ENCODE assay signal across 9 mouse cellular contexts in the genomic region with DNA sequence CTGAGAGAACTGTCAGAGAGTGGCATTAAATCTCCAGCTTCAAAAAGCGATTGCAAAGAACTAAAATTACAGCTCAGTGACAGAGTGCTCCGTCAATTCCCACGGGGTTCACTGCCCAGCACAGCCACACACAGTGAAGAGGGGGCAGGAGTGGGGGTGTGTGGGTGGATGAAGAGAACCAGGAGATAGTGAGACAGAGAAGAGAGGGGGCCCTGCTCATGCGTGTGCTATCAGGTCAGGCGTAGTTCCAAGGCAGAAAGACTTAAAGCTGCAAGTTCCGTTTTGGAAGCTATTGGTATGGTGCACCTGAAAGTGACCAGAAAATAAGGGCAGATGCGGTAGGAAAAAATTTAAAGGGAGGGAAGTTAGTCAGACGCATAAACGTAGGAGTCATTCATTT. TPM values are rescaled to one million over a fixed set of nuclear protein-coding genes. Genes with fewer than 3 reads are reported as not detected.
DNase-seq lines count a peak whose midpoint lies in the region; ATAC-seq and TF ChIP-seq lines count a peak whose summit lies in the region.
"Had no signal": no experiment of that assay in that cellular context is flagged by ENCODE, and none has a peak within 500 bp of the region (broad histone marks: within the 10 kb centered on the region; RNA-seq: fewer than 3 reads in every experiment).

No protein-coding gene starts in this region.

- no peak for ATAC-seq in hindbrain, embryonic 12.5 days (ENCODE audit: low FRiP score)

- TF ChIP-seq EP300 in MEL (IDR thresholded peaks at IDR 0.05; ENCODE audit: low read depth in 1 of 2, low read length in 2 of 2): peak in 1 of 2 experiments; percentile 41; a peak in 1 of 4 replicates

- peaks cover 28% of the 10 kb centered on the region for H3K4me1 ChIP-seq in heart, embryonic 10.5 days
- H3K4me1 ChIP-seq in MEL (ENCODE audit: control insufficient read depth in 1 of 2, insufficient read depth in 2 of 2, low read length in 2 of 2): peaks cover 4 to 18% of the 10 kb centered on the region in 2 experiments
- H3K4me1 ChIP-seq in hindbrain, embryonic 12.5 days: peaks cover 6% of the 10 kb centered on the region
- H3K4me1 ChIP-seq in midbrain, embryonic 10.5 days: peaks cover 17% of the 10 kb centered on the region

- peak overlapping the region; percentile 99 for H3K4me3 ChIP-seq in heart, embryonic 10.5 days
- H3K4me3 ChIP-seq in MEL (ENCODE audit: control insufficient read depth in 1 of 2, insufficient read depth in 1 of 2, low read depth in 2 of 2, low read length in 2 of 2): peak overlapping the region; percentile 92 to 93
- peak overlapping the region; percentile 96 for H3K4me3 ChIP-seq in hindbrain, embryonic 12.5 days
- H3K4me3 ChIP-seq in midbrain, embryonic 10.5 days: peak overlapping the region; percentile 97

- TF ChIP-seq CTCF in MEL (IDR thresholded peaks at IDR 0.05 in 2 of 3, conservative IDR thresholded peaks at IDR 0.05 in 1 of 3; ENCODE audit: control insufficient read depth in 1 of 3, insufficient read depth in 1 of 3, low read depth in 2 of 3, low read length in 3 of 3, poor library complexity in 1 of 3, severe bottlenecking in 1 of 3): no peak

- TF ChIP-seq POLR2A in MEL (IDR thresholded peaks at IDR 0.05; ENCODE audit: control insufficient read depth in 1 of 2, insufficient read depth in 1 of 2, low read depth in 1 of 2, low read length in 2 of 2, poor library complexity in 1 of 2): no peak

- 0 out of 2 replicates have a peak overlapping the region, but pooled peaks have one; percentile 97 for H3K27ac ChIP-seq in heart, embryonic 10.5 days
- peak overlapping the region; percentile 43 for H3K27ac ChIP-seq in MEL (ENCODE audit: control insufficient read depth, low read depth, low read length)
- H3K27ac ChIP-seq in hindbrain, embryonic 12.5 days: no peak overlapping the region
- H3K27ac ChIP-seq in midbrain, embryonic 10.5 days (replicated peaks): no peak overlapping the region

- TF ChIP-seq RAD21 in MEL (IDR thresholded peaks at IDR 0.05; ENCODE audit: low read depth, low read length): no peak

- peaks cover 26% of the 10 kb centered on the region for H3K79me2 ChIP-seq in MEL (ENCODE audit: control insufficient read depth, insufficient read depth, low read length, poor library complexity)

- peak overlapping the region; percentile 94 for H3K9ac ChIP-seq in MEL (ENCODE audit: control insufficient read depth, low read depth, low read length, poor library complexity, severe bottlenecking)
- H3K9ac ChIP-seq in hindbrain, embryonic 12.5 days: no peak overlapping the region

- no peaks in the 10 kb centered on the region for H3K9me3 ChIP-seq in heart, embryonic 10.5 days
- no peaks in the 10 kb centered on the region for H3K9me3 ChIP-seq in MEL (replicated peaks; ENCODE audit: insufficient read depth, low read length)
- H3K9me3 ChIP-seq in hindbrain, embryonic 12.5 days (replicated peaks): no peaks in the 10 kb centered on the region
- no peaks in the 10 kb centered on the region for H3K9me3 ChIP-seq in midbrain, embryonic 10.5 days (replicated peaks)

- WGBS in heart, embryonic 10.5 days: 40% methylated on average over 9 of the region's 9 CpGs
- WGBS in hindbrain, embryonic 12.5 days: 50% methylated on average over 9 of the region's 9 CpGs
- 63% methylated on average over 9 of the region's 9 CpGs for WGBS in midbrain, embryonic 10.5 days

- H3K4me2 ChIP-seq in hindbrain, embryonic 12.5 days (replicated peaks): peak overlapping the region; percentile 73

- peaks cover 2% of the 10 kb centered on the region; the same call in 1 of the 2 replicates for H3K36me3 ChIP-seq in heart, embryonic 10.5 days
- H3K36me3 ChIP-seq in MEL (ENCODE audit: control insufficient read depth in 1 of 2, insufficient read depth in 2 of 2, low read length in 2 of 2): peaks cover 6 to 18% of the 10 kb centered on the region in 2 experiments; a peak in 3 of 4 replicates
- H3K36me3 ChIP-seq in hindbrain, embryonic 12.5 days: no peaks in the 10 kb centered on the region
- H3K36me3 ChIP-seq in midbrain, embryonic 10.5 days: no peaks in the 10 kb centered on the region

- no peaks in the 10 kb centered on the region for H3K27me3 ChIP-seq in heart, embryonic 10.5 days (ENCODE audit: insufficient read depth, poor library complexity, severe bottlenecking)
- H3K27me3 ChIP-seq in MEL (ENCODE audit: control insufficient read depth in 1 of 2, insufficient read depth in 2 of 2, low read length in 2 of 2): no peaks in the 10 kb centered on the region
- peaks cover 11% of the 10 kb centered on the region; the same call in 1 of the 2 replicates for H3K27me3 ChIP-seq in hindbrain, embryonic 12.5 days
- H3K27me3 ChIP-seq in midbrain, embryonic 10.5 days (ENCODE audit: low read depth, poor library complexity, severe bottlenecking): peaks cover 17% of the 10 kb centered on the region

- DNase-seq in heart, embryonic 10.5 days (ENCODE audit: low spot score): no peak
- no peak for DNase-seq in heart, adult 18-20 months
- peak; percentile 71 for DNase-seq in MEL (ENCODE audit: low read depth, low spot score)
- DNase-seq in midbrain, embryonic 10.5 days (ENCODE audit: low spot score): no peak
- DNase-seq in thymus, postnatal 10 days (ENCODE audit: low spot score in 2 of 2): no peak
- no peak for DNase-seq in left cerebral cortex, adult 11 months (ENCODE audit: low spot score)
- no peak for DNase-seq in adipocyte (ENCODE audit: low spot score)

TF ChIP-seq in MEL, 35 proteins besides CTCF, POLR2A, EP300 and RAD21:
- TF ChIP-seq BHLHE40 (IDR thresholded peaks at IDR 0.05; ENCODE audit: borderline replicate concordance, low read depth, low read length) (0 out of 2 replicates have a peak, but pooled peaks have one; percentile 4), MAZ (IDR thresholded peaks at IDR 0.05; ENCODE audit: low read depth, low read length) (peak; percentile 73), ETS1 (IDR thresholded peaks at IDR 0.05; ENCODE audit: low read depth, low read length) (peak; percentile 18; the same call in 1 of the 2 replicates), CHD1 (IDR thresholded peaks at IDR 0.05; ENCODE audit: low read depth, low read length) (no peak), TBP (IDR thresholded peaks at IDR 0.05; ENCODE audit: low read depth, low read length) (0 out of 2 replicates have a peak, but pooled peaks have one; percentile 26), NRF1 (IDR thresholded peaks at IDR 0.05; ENCODE audit: insufficient read depth, low read depth, low read length, poor library complexity, severe bottlenecking) (peak; percentile 66), MEF2A (IDR thresholded peaks at IDR 0.05; ENCODE audit: extremely low read depth, insufficient replicate concordance, low read depth, low read length, poor library complexity, severe bottlenecking) (no peak), GATA1 (IDR thresholded peaks at IDR 0.05; ENCODE audit: low read depth, low read length) (0 out of 2 replicates have a peak, but pooled peaks have one; percentile 15), HCFC1 (IDR thresholded peaks at IDR 0.05; ENCODE audit: low read depth, low read length) (0 out of 2 replicates have a peak, but pooled peaks have one; percentile 6), GABPA (IDR thresholded peaks at IDR 0.05; ENCODE audit: low read depth, low read length) (no peak), KAT2A (conservative IDR thresholded peaks at IDR 0.05; ENCODE audit: low read depth, low read length) (no peak), E2F4 (IDR thresholded peaks at IDR 0.05; ENCODE audit: borderline replicate concordance, low read depth, low read length) (no peak), CHD2 (IDR thresholded peaks at IDR 0.05; ENCODE audit: low read length) (no peak)

RNA-seq across cellular contexts. Expression of gene Slc35a3, which starts 1.7 kb away (rescaled TPM):
- 12.0 and 14.2 TPM in 2 replicates for polyA plus RNA-seq in heart, embryonic 10.5 days (2016; fragmentation: Nextera tagmentation; extraction: Ambion mirVana)
- 10 to 100 TPM; 10.7 to 11.1 TPM for total RNA-seq in heart, adult 18-20 months (2021)
- total RNA-seq in MEL (2012; rRNA removed): 16.7 and 20.3 TPM in 2 replicates
- polyA plus RNA-seq in MEL (2012; ENCODE audit: insufficient read depth in 1 of 2, insufficient read length in 2 of 2, low read depth in 1 of 2, low replicate concordance in 2 of 2, missing spikeins in 1 of 2): 10 to 100 TPM in 1 of 2 experiments, not detected in 1; 19.2 TPM
- polyA plus RNA-seq in hindbrain, embryonic 12.5 days (2016; fragmentation: Nextera tagmentation; extraction: Ambion mirVana): 9.3 and 10.7 TPM in 2 replicates
- 7.3 and 8.3 TPM in 2 replicates for polyA plus RNA-seq in midbrain, embryonic 10.5 days (2016; fragmentation: Nextera tagmentation; extraction: Ambion mirVana)

RNA-seq across cellular contexts. Expression of gene Gm43191, which starts 29.9 kb away (rescaled TPM):
- polyA plus RNA-seq in heart, embryonic 10.5 days (2016; fragmentation: Nextera tagmentation; extraction: Ambion mirVana): 0.59 TPM in 1 of 2 replicates, not detected in the other
- not detected for total RNA-seq in heart, adult 18-20 months (2021)
- total RNA-seq in MEL (2012; rRNA removed): 0.39 and 1.0 TPM in 2 replicates
- polyA plus RNA-seq in MEL (2012; ENCODE audit: insufficient read depth in 1 of 2, insufficient read length in 2 of 2, low read depth in 1 of 2, low replicate concordance in 2 of 2, missing spikeins in 1 of 2): not detected
- polyA plus RNA-seq in hindbrain, embryonic 12.5 days (2016; fragmentation: Nextera tagmentation; extraction: Ambion mirVana): not detected in 2 replicates
- polyA plus RNA-seq in midbrain, embryonic 10.5 days (2016; fragmentation: Nextera tagmentation; extraction: Ambion mirVana): not detected in 2 replicates
- total RNA-seq: layer of hippocampus, adult 18-20 months had no signal

RNA-seq across cellular contexts. Expression of gene Mfsd14a, which starts 48.5 kb away (rescaled TPM):
- 72.3 and 73.9 TPM in 2 replicates for polyA plus RNA-seq in heart, embryonic 10.5 days (2016; fragmentation: Nextera tagmentation; extraction: Ambion mirVana)
- 10 to 100 TPM; 15.9 to 18.4 TPM for total RNA-seq in heart, adult 18-20 months (2021)
- 36.8 and 39.2 TPM in 2 replicates for total RNA-seq in MEL (2012; rRNA removed)
- polyA plus RNA-seq in MEL (2012; ENCODE audit: insufficient read depth in 1 of 2, insufficient read length in 2 of 2, low read depth in 1 of 2, low replicate concordance in 2 of 2, missing spikeins in 1 of 2): 100 to 1,000 TPM in 1 of 2 experiments, 10 to 100 TPM in 1; 45.9 to 111 TPM
- polyA plus RNA-seq in hindbrain, embryonic 12.5 days (2016; fragmentation: Nextera tagmentation; extraction: Ambion mirVana): 72.8 and 77.1 TPM in 2 replicates
- polyA plus RNA-seq in midbrain, embryonic 10.5 days (2016; fragmentation: Nextera tagmentation; extraction: Ambion mirVana): 81.4 and 82.5 TPM in 2 replicates

Comparison
In these comparisons a context has a peak if more than half of its experiments do, and no peak if none do; other contexts are left out.
1. H3K27ac ChIP-seq: peak in heart, embryonic 10.5 days (single experiment) and MEL (single experiment); none in hindbrain, embryonic 12.5 days (single experiment) and midbrain, embryonic 10.5 days (single experiment).
2. Peak in every context shown above with its lines, with median percentiles within 50 percentile points of each other: H3K4me3 ChIP-seq.